Mouse (Mus musculus): ENCODE measurements around the gene Midn. TPM values are rescaled to one million over a fixed set of nuclear protein-coding genes. Genes with fewer than 3 reads are reported as not detected.

Gene Midn
- total RNA-seq, 2 experiments from 2014 or later, result 106 to 127 TPM

GRCm38 (mm10) chr10:80194441-80194840 is 46.4 kb downstream of the Midn start:
- no peak for DNase-seq

DNA sequence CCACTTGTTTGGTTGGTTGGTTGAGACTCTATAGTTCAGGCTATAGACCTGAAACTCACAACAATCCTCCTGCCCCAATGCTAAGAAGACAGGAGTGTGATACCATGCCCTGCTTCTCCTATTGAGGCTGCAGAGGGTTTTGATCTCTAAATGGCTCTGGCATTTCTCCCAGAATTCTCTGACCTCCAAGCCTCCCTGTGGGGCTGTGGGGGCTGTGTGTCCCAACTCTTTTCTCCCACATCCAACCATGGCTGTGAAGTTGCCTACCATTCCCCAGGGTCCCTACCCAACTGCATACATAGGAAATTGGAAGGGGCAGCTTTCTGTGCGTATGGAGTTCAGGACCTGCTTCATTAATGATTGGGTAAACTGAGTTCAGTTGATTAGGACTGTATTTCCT is 48.1 kb downstream of the Midn start:
- DNase-seq, result peak; percentile 53

- no peak for DNase-seq
These were observed 48.9 kb downstream of the Midn start for GRCm38 (mm10) chr10:80196778-80197581.

DNA sequence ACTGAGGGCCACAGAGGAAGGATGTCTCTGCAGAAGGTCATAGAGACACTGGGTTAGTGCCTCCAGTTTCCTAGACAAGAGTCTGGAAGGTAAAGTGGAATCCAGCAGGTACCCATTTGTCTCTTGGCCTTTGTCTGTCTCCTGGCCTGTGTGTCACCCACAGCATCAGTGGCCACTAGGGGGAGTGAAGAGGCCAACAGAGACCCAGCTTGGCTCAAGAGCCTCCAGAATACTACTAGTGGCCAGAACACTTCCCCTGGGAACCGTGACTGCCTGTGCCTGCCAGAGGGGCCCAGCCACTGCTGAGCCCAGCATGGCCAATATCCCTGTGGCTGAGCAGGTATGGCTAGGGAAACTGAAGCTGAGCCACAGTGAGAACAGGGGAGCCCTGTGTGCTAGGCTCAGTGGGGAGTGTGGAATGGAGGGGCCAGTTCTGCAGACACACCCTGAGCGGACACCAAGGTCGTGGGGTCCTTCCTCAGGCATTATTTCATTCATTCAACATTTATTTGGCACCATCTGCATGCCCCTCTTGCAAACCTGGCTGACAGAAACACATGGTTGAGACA is 51.5 kb downstream of the Midn start:
- DNase-seq, result peak; percentile 90

DNA sequence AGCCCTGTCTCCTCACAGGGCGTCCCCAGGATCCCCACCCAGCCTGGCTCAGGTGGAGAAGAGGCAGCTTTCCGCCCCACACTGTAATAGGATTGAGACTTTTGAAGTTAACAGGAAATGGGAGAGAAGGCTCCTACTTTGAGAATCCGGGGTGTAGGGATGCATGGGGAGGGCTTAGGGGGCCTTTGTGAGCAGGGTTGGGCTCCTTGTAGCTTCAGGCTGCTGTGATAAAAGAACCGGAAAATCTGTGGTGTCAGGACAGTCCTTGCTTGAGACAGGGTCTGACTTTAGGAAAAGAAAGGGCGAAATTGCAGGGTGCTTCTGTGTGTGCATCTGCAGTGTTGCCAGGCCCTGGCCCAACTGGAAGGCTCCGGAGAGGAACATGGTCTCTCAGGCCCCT is 52.4 kb downstream of the Midn start:
- no peak for DNase-seq

DNA sequence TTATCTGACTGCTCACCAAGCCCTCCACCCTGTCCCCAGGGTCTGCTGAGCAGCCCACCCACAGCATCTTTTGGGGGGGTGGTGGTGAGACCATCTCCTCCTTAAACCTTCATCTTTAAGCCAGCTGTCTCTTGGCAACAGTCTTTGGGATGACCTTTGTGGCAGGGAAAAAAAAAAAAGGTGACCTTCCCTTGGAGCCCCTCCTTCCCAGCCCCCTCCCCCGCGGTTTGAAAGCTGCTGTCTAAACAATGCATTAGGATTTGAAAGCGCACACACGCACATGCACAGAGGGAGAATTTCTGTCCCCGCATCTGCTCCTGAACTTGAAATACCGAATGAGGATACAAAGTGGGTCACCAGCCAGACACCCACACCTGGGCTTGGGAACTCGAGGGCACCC is 56.0 kb downstream of the Midn start:
- no peak for DNase-seq

DNA sequence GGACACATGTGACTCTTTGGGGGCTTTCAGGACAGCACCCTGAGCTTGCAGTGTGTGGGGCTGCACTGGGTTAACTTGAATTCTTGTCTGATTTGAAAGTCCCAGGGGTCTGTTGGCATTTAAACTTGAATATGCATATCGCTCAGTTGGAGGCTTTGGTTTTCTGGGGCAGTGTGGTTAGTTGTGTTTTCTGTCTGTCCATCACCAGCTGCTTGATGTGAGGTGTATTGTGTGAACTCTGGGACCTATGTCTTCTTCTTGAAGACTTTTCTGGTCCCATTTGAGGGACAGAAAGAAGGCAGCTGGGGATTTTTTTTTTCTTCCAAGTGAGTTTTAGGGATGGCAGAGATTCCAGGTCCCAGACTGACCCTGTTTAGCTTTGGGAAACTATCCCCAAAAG is 59.1 kb downstream of the Midn start:
- no peak for DNase-seq

GRCm38 (mm10) chr10:80207676-80208075 is 59.6 kb downstream of the Midn start:
- no peak for DNase-seq

Other genes with a start within 250 kb of the Midn start
- gene Med16, start 239.3 kb upstream of the Midn start, total RNA-seq (2021), result 10 to 100 TPM; 48.1 to 50.8 TPM
- not detected for gene Gm26602, start 237.4 kb upstream of the Midn start, total RNA-seq (2021)
- gene Kiss1r, start 231.3 kb upstream of the Midn start, total RNA-seq (2021), result 1 to 10 TPM in 1 of 2 experiments, under 1 TPM in 1; 0.69 to 1.8 TPM
- 10 to 100 TPM; 78.9 to 93.6 TPM for gene R3hdm4, start 227.1 kb upstream of the Midn start, total RNA-seq (2021)
- 1 to 10 TPM; 6.3 to 8.1 TPM for gene Arid3a, start 221.2 kb upstream of the Midn start, total RNA-seq (2021)
- 10 to 100 TPM; 32.4 to 34.9 TPM for gene Wdr18, start 188.1 kb upstream of the Midn start, total RNA-seq (2021)
- under 1 TPM; 0.27 to 0.36 TPM for gene Grin3b, start 177.6 kb upstream of the Midn start, total RNA-seq (2021)
- gene Tmem259, start 163.9 kb upstream of the Midn start, total RNA-seq (2021), result 100 to 1,000 TPM; 143 to 146 TPM
- gene Cnn2, start 159.7 kb upstream of the Midn start, total RNA-seq (2021), result 10 to 100 TPM; 46.8 to 57.8 TPM
- 10 to 100 TPM; 16.0 to 19.8 TPM for gene Abca7, start 151.8 kb upstream of the Midn start, total RNA-seq (2021)
- gene Arhgap45, start 131.6 kb upstream of the Midn start, total RNA-seq (2021), result 10 to 100 TPM; 11.9 to 12.7 TPM
- gene Polr2e, start 108.5 kb upstream of the Midn start, total RNA-seq (2021), result 100 to 1,000 TPM in 1 of 2 experiments, 10 to 100 TPM in 1; 96.5 to 102 TPM
- gene Gpx4, start 101.1 kb upstream of the Midn start, total RNA-seq (2021), result 1,000 to 10,000 TPM; 1,132 to 1,146 TPM
- 10 to 100 TPM; 37.5 to 55.7 TPM for gene Sbno2, start 42.7 kb upstream of the Midn start, total RNA-seq (2021)
- 100 to 1,000 TPM; 133 to 151 TPM for gene Stk11, start 32.5 kb upstream of the Midn start, total RNA-seq (2021)
- 100 to 1,000 TPM; 982 to 996 TPM for gene Atp5d, start 9.6 kb upstream of the Midn start, total RNA-seq (2021)
- gene Cbarp, start 7.4 kb upstream of the Midn start, total RNA-seq (2021), result 10 to 100 TPM; 41.6 to 65.6 TPM
- 100 to 1,000 TPM; 102 to 168 TPM for gene Cirbp, start 17.7 kb downstream of the Midn start, total RNA-seq (2021)
- gene 1600002K03Rik, start 24.7 kb downstream of the Midn start, total RNA-seq (2021), result 1 to 10 TPM; 6.4 to 7.7 TPM
- gene Efna2, start 31.2 kb downstream of the Midn start, total RNA-seq (2021), result 1 to 10 TPM; 3.3 to 4.5 TPM
- 10 to 100 TPM; 26.5 to 39.2 TPM for gene Mum1, start 78.2 kb downstream of the Midn start, total RNA-seq (2021)
- gene Ndufs7, start 100.8 kb downstream of the Midn start, total RNA-seq (2021), result 100 to 1,000 TPM; 470 to 572 TPM
- gene Gamt, start 112.7 kb downstream of the Midn start, total RNA-seq (2021), result 100 to 1,000 TPM; 164 to 167 TPM
- gene Dazap1, start 113.2 kb downstream of the Midn start, total RNA-seq (2021), result 100 to 1,000 TPM in 1 of 2 experiments, 10 to 100 TPM in 1; 93.6 to 121 TPM
- 1,000 to 10,000 TPM; 1,216 to 1,243 TPM for gene Rps15, start 144.2 kb downstream of the Midn start, total RNA-seq (2021)
- gene Apc2, start 147.7 kb downstream of the Midn start, total RNA-seq (2021), result 1 to 10 TPM; 2.7 to 5.6 TPM
- gene 2310011J03Rik, start 172.3 kb downstream of the Midn start, total RNA-seq (2021), result 10 to 100 TPM; 24.0 to 26.7 TPM
- gene Pcsk4, start 181.2 kb downstream of the Midn start, total RNA-seq (2021), result 1 to 10 TPM; 4.1 to 7.6 TPM
- 10 to 100 TPM; 38.4 to 61.8 TPM for gene Reep6, start 181.7 kb downstream of the Midn start, total RNA-seq (2021)
- gene Adamtsl5, start 200.1 kb downstream of the Midn start, total RNA-seq (2021), result 10 to 100 TPM in 1 of 2 experiments, 1 to 10 TPM in 1; 7.6 to 18.7 TPM
- gene Plk5, start 208.2 kb downstream of the Midn start, total RNA-seq (2021), result under 1 TPM in 1 of 2 experiments, not detected in 1; 0.12 TPM
- gene Mex3d, start 239.4 kb downstream of the Midn start, total RNA-seq (2021), result 10 to 100 TPM; 19.6 to 21.8 TPM

All from adrenal gland, postnatal 10 days (tissue).